Mouse (Mus musculus): ENCODE results near the gene Dusp7.

GRCm38 (mm10) chr9:106412210-106412609 lies 43.8 kb downstream of the Dusp7 start:
- no peak for TF ChIP-seq CTCF (IDR thresholded peaks at IDR 0.05; ENCODE audit: low read depth, low read length)
- TF ChIP-seq TAL1 (conservative IDR thresholded peaks at IDR 0.05; ENCODE audit: low read depth, low read length) = no peak
- no peak for TF ChIP-seq GATA2 (IDR thresholded peaks at IDR 0.05; ENCODE audit: borderline replicate concordance, low read depth, low read length)
- no peak for TF ChIP-seq POLR2AphosphoS5 (IDR thresholded peaks at IDR 0.05; ENCODE audit: insufficient replicate concordance, low read depth, low read length)

Measured in G1E (cell line).